Mouse (Mus musculus): ENCODE measurements around the gene Btbd11. TPM values are rescaled to one million over a fixed set of nuclear protein-coding genes. Genes with fewer than 3 reads are reported as not detected.

Btbd11 gene
- polyA plus RNA-seq, 1 experiment: 3.8 TPM

- Histone ChIP-seq H3K4me1 (ENCODE audit: control insufficient read depth, insufficient read depth, low read length) (no peaks in the 10 kb centered on the region), H3K4me3 (replicated peaks; ENCODE audit: extremely low read depth, low read depth, low read length) (no peak overlapping the region)
- 86% methylated on average over 3 of the region's 3 CpGs for WGBS
- DNase-seq: no peak
- TF ChIP-seq CTCF (IDR thresholded peaks at IDR 0.05; ENCODE audit: insufficient read depth, low read length) (no peak), POLR2A (IDR thresholded peaks at IDR 0.05; ENCODE audit: borderline replicate concordance, extremely low read depth, low read depth, low read length) (no peak)
Measured at GRCm38 (mm10) chr10:85411120-85411519, 24.5 kb downstream of the Btbd11 start.

GRCm38 (mm10) chr10:85420851-85421628 lies 34.4 kb downstream of the Btbd11 start:
- peak; percentile 3 for DNase-seq
- Histone ChIP-seq H3K4me3 (replicated peaks; ENCODE audit: extremely low read depth, low read depth, low read length) (no peak overlapping the region), H3K4me1 (ENCODE audit: control insufficient read depth, insufficient read depth, low read length) (no peaks in the 10 kb centered on the region)
- no peak for TF ChIP-seq CTCF (IDR thresholded peaks at IDR 0.05; ENCODE audit: insufficient read depth, low read length)
- no peak for TF ChIP-seq POLR2A (IDR thresholded peaks at IDR 0.05; ENCODE audit: borderline replicate concordance, extremely low read depth, low read depth, low read length)
- 49% methylated on average over 15 of the region's 15 CpGs for WGBS

- no peaks in the 10 kb centered on the region for H3K4me1 ChIP-seq (ENCODE audit: control insufficient read depth, insufficient read depth, low read length)
- 73% methylated on average over 4 of the region's 4 CpGs for WGBS
- no peak for DNase-seq
- H3K4me3 ChIP-seq (replicated peaks; ENCODE audit: extremely low read depth, low read depth, low read length): no peak overlapping the region
- no peak for TF ChIP-seq CTCF (IDR thresholded peaks at IDR 0.05; ENCODE audit: insufficient read depth, low read length)
- no peak for TF ChIP-seq POLR2A (IDR thresholded peaks at IDR 0.05; ENCODE audit: borderline replicate concordance, extremely low read depth, low read depth, low read length)
Measured at GRCm38 (mm10) chr10:85421629-85422012, 35.0 kb downstream of the Btbd11 start.

GRCm38 (mm10) chr10:85425756-85426155 lies 39.1 kb downstream of the Btbd11 start:
- H3K4me1 ChIP-seq (ENCODE audit: control insufficient read depth, insufficient read depth, low read length): no peaks in the 10 kb centered on the region
- TF ChIP-seq POLR2A (IDR thresholded peaks at IDR 0.05; ENCODE audit: borderline replicate concordance, extremely low read depth, low read depth, low read length): no peak
- TF ChIP-seq CTCF (IDR thresholded peaks at IDR 0.05; ENCODE audit: insufficient read depth, low read length): no peak
- no peak for DNase-seq
- 68% methylated on average over 2 of the region's 2 CpGs for WGBS
- H3K4me3 ChIP-seq (replicated peaks; ENCODE audit: extremely low read depth, low read depth, low read length): no peak overlapping the region

GRCm38 (mm10) chr10:85437217-85437616 lies 50.6 kb downstream of the Btbd11 start:
- no peak for DNase-seq
- 82% methylated on average over 3 of the region's 3 CpGs for WGBS
- H3K4me3 ChIP-seq (replicated peaks; ENCODE audit: extremely low read depth, low read depth, low read length): no peak overlapping the region
- H3K4me1 ChIP-seq (ENCODE audit: control insufficient read depth, insufficient read depth, low read length): no peaks in the 10 kb centered on the region
- TF ChIP-seq POLR2A (IDR thresholded peaks at IDR 0.05; ENCODE audit: borderline replicate concordance, extremely low read depth, low read depth, low read length) (no peak), CTCF (IDR thresholded peaks at IDR 0.05; ENCODE audit: insufficient read depth, low read length) (no peak)

- Histone ChIP-seq H3K4me3 (replicated peaks; ENCODE audit: extremely low read depth, low read depth, low read length) (no peak overlapping the region), H3K4me1 (ENCODE audit: control insufficient read depth, insufficient read depth, low read length) (no peaks in the 10 kb centered on the region)
- 58% methylated on average over 3 of the region's 3 CpGs for WGBS
- no peak for DNase-seq
- TF ChIP-seq POLR2A (IDR thresholded peaks at IDR 0.05; ENCODE audit: borderline replicate concordance, extremely low read depth, low read depth, low read length) (no peak), CTCF (IDR thresholded peaks at IDR 0.05; ENCODE audit: insufficient read depth, low read length) (no peak)
Measured at GRCm38 (mm10) chr10:85443371-85443770, 56.8 kb downstream of the Btbd11 start.

- Histone ChIP-seq H3K4me3 (replicated peaks; ENCODE audit: extremely low read depth, low read depth, low read length) (no peak overlapping the region), H3K4me1 (ENCODE audit: control insufficient read depth, insufficient read depth, low read length) (no peaks in the 10 kb centered on the region)
- TF ChIP-seq POLR2A (IDR thresholded peaks at IDR 0.05; ENCODE audit: borderline replicate concordance, extremely low read depth, low read depth, low read length) (no peak), CTCF (IDR thresholded peaks at IDR 0.05; ENCODE audit: insufficient read depth, low read length) (no peak)
- WGBS: 92% methylated on average over 3 of the region's 3 CpGs
- DNase-seq: no peak
Measured at GRCm38 (mm10) chr10:85445891-85446290, 59.3 kb downstream of the Btbd11 start.

- Histone ChIP-seq H3K4me3 (replicated peaks; ENCODE audit: extremely low read depth, low read depth, low read length) (no peak overlapping the region), H3K4me1 (ENCODE audit: control insufficient read depth, insufficient read depth, low read length) (no peaks in the 10 kb centered on the region)
- WGBS: 76% methylated on average over 1 of the region's 1 CpGs
- TF ChIP-seq POLR2A (IDR thresholded peaks at IDR 0.05; ENCODE audit: borderline replicate concordance, extremely low read depth, low read depth, low read length): no peak
- no peak for TF ChIP-seq CTCF (IDR thresholded peaks at IDR 0.05; ENCODE audit: insufficient read depth, low read length)
- no peak for DNase-seq
Measured at GRCm38 (mm10) chr10:85446700-85447099, 60.1 kb downstream of the Btbd11 start.

GRCm38 (mm10) chr10:85447869-85448268 lies 61.3 kb downstream of the Btbd11 start:
- 73% methylated on average over 2 of the region's 2 CpGs for WGBS
- Histone ChIP-seq H3K4me1 (ENCODE audit: control insufficient read depth, insufficient read depth, low read length) (no peaks in the 10 kb centered on the region), H3K4me3 (replicated peaks; ENCODE audit: extremely low read depth, low read depth, low read length) (no peak overlapping the region)
- no peak for DNase-seq
- TF ChIP-seq CTCF (IDR thresholded peaks at IDR 0.05; ENCODE audit: insufficient read depth, low read length) (no peak), POLR2A (IDR thresholded peaks at IDR 0.05; ENCODE audit: borderline replicate concordance, extremely low read depth, low read depth, low read length) (no peak)
